Mouse (Mus musculus) gastrocnemius, adult 2 months (tissue): ENCODE results near the gene Zdhhc23. TPM values are rescaled to one million over a fixed set of nuclear protein-coding genes. Genes with fewer than 3 reads are reported as not detected.

ENCODE experiments used
- DNase-seq: peaks from one replicate; pipeline ENCODE4 v3.0.0; 2022
- H3K27ac ChIP-seq: fragments of 200-600 bp; 2 replicates; pipeline ENCODE4 v1.8.1; 2022; ENCODE audit warnings: mild to moderate bottlenecking
- H3K4me3 ChIP-seq: fragments of 200-600 bp; 2 replicates; pipeline ENCODE4 v1.8.1; 2022; ENCODE audit warnings: mild to moderate bottlenecking, moderate library complexity
- CTCF ChIP-seq: fragments of 200-600 bp; IDR thresholded peaks from 2 replicates; pipeline ENCODE4 v1.8.1; 2022; ENCODE audit warnings: antibody characterized with exemption, mild to moderate bottlenecking, moderate library complexity
- intact Hi-C: fragments of 180-260 bp; cut with DNase I; formaldehyde crosslinking; loops from one replicate; pipeline ENCODE4 v1.15.1; 2025
- microRNA-seq: library from miRNA; unstranded; fragments of <30 nt; microRNA quantifications from one replicate; pipeline ENCODE4 v1.2.0, GENCODE M21; 2021
- total RNA-seq, 2 experiments: library from RNA; stranded (reverse); gene quantifications; 2 replicates each; pipeline ENCODE4 v1.2.3; 2021

Gene Zdhhc23
- total RNA-seq, 2 experiments from 2014 or later, result 8.4 to 24.7 TPM

GRCm38 (mm10) chr16:43925001-43925558, 54.5 kb downstream of the Zdhhc23 start:
- no peak for DNase-seq
- no peak overlapping the region for H3K27ac ChIP-seq
- intact Hi-C loops, result no loop called here
- H3K4me3 ChIP-seq, result no peak overlapping the region
- TF ChIP-seq CTCF, result no peak

DNA sequence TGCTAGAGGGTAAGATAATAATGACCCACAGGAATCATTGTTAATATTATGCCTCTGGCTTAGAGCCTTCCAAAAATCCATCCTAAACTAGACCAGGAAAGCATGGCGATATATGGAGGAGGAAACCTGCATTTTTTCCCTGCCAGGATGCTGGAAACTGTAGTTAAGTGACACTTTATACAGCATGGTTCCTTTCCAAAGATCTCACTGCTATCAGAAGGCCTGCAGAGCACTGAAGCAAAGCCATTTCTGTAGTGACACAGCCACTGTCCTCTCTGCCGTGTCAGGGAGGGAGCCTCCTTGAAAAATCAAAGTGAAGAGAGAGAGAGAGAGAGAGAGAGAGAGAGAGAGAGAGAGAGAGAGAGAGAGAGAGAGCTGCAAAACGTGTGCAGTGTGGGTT, 57.0 kb downstream of the Zdhhc23 start:
- no peak overlapping the region for H3K27ac ChIP-seq
- intact Hi-C loops, result no loop called here
- DNase-seq, result no peak
- H3K4me3 ChIP-seq, result no peak overlapping the region
- TF ChIP-seq CTCF, result no peak

DNA sequence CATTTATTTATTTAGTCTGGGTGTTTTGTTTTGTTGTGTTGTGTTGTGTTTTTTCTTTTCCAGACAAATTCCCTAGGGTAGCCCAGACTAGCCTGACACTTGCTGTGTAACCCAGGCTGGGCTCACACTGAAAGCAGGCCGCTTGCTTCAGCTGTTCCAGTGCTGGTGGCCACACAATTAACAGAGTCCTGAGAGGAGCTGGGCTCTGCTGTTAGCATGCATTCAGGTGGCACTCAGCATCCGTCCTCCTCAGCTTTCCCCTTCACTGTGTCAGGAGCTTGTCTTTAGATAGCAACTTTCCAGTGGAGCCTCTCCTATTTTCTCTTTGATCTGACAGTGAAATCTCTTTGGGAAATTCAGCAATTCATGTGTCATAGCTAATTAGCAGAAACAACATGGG, 57.6 kb downstream of the Zdhhc23 start:
- intact Hi-C loops, result no loop called here

DNA sequence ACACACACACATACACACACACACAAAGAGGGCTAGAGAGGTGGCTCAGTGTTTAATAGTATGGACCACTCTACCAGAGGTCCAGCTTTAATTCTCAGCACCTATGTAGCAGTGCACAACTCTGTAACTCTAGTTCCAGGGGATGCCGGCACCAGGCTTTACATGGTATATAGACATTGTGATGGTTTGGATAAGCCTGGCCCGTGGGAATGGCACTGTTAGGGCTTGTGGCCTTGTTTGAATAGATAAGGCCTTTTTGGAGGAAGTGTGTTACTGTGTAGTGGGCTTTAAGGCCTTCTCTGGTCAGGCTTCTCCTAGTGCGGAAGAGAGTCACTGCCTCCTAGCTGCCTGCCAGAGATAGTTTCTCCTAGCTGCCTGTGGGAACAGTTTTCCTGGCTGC, 60.7 kb downstream of the Zdhhc23 start:
- intact Hi-C loops, result no loop called here
- no peak for DNase-seq
- no peak overlapping the region for H3K27ac ChIP-seq
- H3K4me3 ChIP-seq, result no peak overlapping the region
- no peak for TF ChIP-seq CTCF

More for the DNA sequence above, 57.6 kb downstream of the Zdhhc23 start:
- no peak overlapping the region for H3K4me3 ChIP-seq
- no peak overlapping the region for H3K27ac ChIP-seq
- TF ChIP-seq CTCF, result no peak
- DNase-seq, result no peak

Small RNAs within 50 kb of the gene (microRNA-seq; reads per million reads assigned to microRNA genes)
- not detected for gene Mir3470b

Other genes starting within 250 kb of the Zdhhc23 start
- gene Drd3, start 225.8 kb downstream of the Zdhhc23 start, total RNA-seq, result not detected
- gene Ccdc191, start 90.0 kb downstream of the Zdhhc23 start, total RNA-seq, result 1 to 10 TPM; 1.5 to 3.2 TPM
- gene Qtrt2, start 53.0 kb downstream of the Zdhhc23 start, total RNA-seq, result 10 to 100 TPM; 11.0 to 11.4 TPM
- gene Gramd1c, start 83.6 kb upstream of the Zdhhc23 start, total RNA-seq, result under 1 TPM; 0.18 to 0.42 TPM
- gene Atp6v1a, start 159.9 kb upstream of the Zdhhc23 start, total RNA-seq, result 10 to 100 TPM; 17.0 to 20.1 TPM
- gene Naa50, start 160.0 kb upstream of the Zdhhc23 start, total RNA-seq, result 100 to 1,000 TPM; 181 to 195 TPM
- 10 to 100 TPM; 41.6 to 47.9 TPM for gene Usf3, start 193.5 kb upstream of the Zdhhc23 start, total RNA-seq